Mouse (Mus musculus) granulocyte monocyte progenitor cell, adult 5-6 weeks (primary cell): Measurements from ENCODE around the gene P2ry2. TPM values are rescaled to one million over a fixed set of nuclear protein-coding genes. Genes with fewer than 3 reads are reported as not detected.

Experiments
- ATAC-seq: replicated peaks from 2 replicates; pipeline ENCODE4 v1.8.0; 2016; ENCODE audit warnings: mild to moderate bottlenecking, moderate TSS enrichment, inconsistent platforms; ENCODE audit not compliant: poor library complexity, severe bottlenecking
- total RNA-seq, 2 experiments: library from RNA; stranded (forward) in 1 of 2; stranded (reverse) in 1 of 2; fragments of 200-712, 200-1000 nt in 1 of 2; fragments of >200 nt in 1 of 2; fragmentation: Nextera tagmentation in 1 of 2; gene quantifications; 2 replicates each; pipeline ENCODE4 v1.2.3; 2014 to 2017

Gene P2ry2
- total RNA-seq, 2 experiments from 2014 or later, result 7.8 to 15.1 TPM

GRCm38 (mm10) chr7:100950481-100951010 is 62.1 kb downstream of the P2ry2 start:
- ATAC-seq, result peak; percentile 89

- ATAC-seq, result no peak
These were observed 62.6 kb downstream of the P2ry2 start for GRCm38 (mm10) chr7:100950031-100950430.

Other genes starting within 250 kb of the P2ry2 start
- 12.5 and 13.4 TPM in 2 replicates for gene Relt, start 149.4 kb downstream of the P2ry2 start, total RNA-seq (2014; fragmentation: Nextera tagmentation)
- gene Relt, start 149.4 kb downstream of the P2ry2 start, total RNA-seq (2017), result 9.8 and 12.1 TPM in 2 replicates
- gene Arhgef17, start 80.8 kb downstream of the P2ry2 start, total RNA-seq (2014; fragmentation: Nextera tagmentation), result 0.30 TPM in 1 of 2 replicates, not detected in the other
- gene Arhgef17, start 80.8 kb downstream of the P2ry2 start, total RNA-seq (2017), result not detected in 2 replicates
- not detected in 2 replicates for gene P2ry6, start 38.2 kb downstream of the P2ry2 start, total RNA-seq (2014; fragmentation: Nextera tagmentation)
- 0.17 TPM in 1 of 2 replicates, not detected in the other for gene P2ry6, start 38.2 kb downstream of the P2ry2 start, total RNA-seq (2017)
- gene Fchsd2, start 80.0 kb upstream of the P2ry2 start, total RNA-seq (2014; fragmentation: Nextera tagmentation), result 43.5 and 60.4 TPM in 2 replicates
- 33.8 and 45.6 TPM in 2 replicates for gene Fchsd2, start 80.0 kb upstream of the P2ry2 start, total RNA-seq (2017)